Mouse (Mus musculus): ENCODE measurements around the gene Mug1. TPM values are rescaled to one million over a fixed set of nuclear protein-coding genes. Genes with fewer than 3 reads are reported as not detected.
"Not testable (repeated sequence)": the region's sequence is repeated elsewhere in the genome, so short reads cannot be mapped to it uniquely, and the experiment has no call there.

Mug1 gene
- polyA plus RNA-seq (2015; fragmentation: Nextera tagmentation; extraction: Ambion mirVana) = not detected in 2 replicates

- not testable (repeated sequence) for H3K27ac ChIP-seq; H3K36me3 ChIP-seq; H3K4me1 ChIP-seq; H3K9ac ChIP-seq; H3K4me3 ChIP-seq; H3K27me3 ChIP-seq; H3K9me3 ChIP-seq; ATAC-seq (ENCODE audit: low FRiP score, low read depth); H3K4me2 ChIP-seq (replicated peaks)
- 76% methylated on average over 4 of the region's 4 CpGs for WGBS
Measured at GRCm38 (mm10) chr6:121838271-121838670, at the start of gene Mug1. Gene Mug1 (plus strand): TSS chr6:121838541.

- no peak overlapping the region for H3K4me2 ChIP-seq (replicated peaks)
- H3K9me3 ChIP-seq = no peaks in the 10 kb centered on the region
- H3K4me3 ChIP-seq = no peak overlapping the region
- no peak overlapping the region for H3K27ac ChIP-seq
- 76% methylated on average over 4 of the region's 4 CpGs for WGBS
- no peaks in the 10 kb centered on the region for H3K27me3 ChIP-seq
- H3K36me3 ChIP-seq = no peaks in the 10 kb centered on the region
- H3K9ac ChIP-seq = no peak overlapping the region
- ATAC-seq (ENCODE audit: low FRiP score, low read depth) = no peak
- H3K4me1 ChIP-seq = no peaks in the 10 kb centered on the region
Measured at GRCm38 (mm10) chr6:121828034-121828433, 10.3 kb upstream of the Mug1 start.

- Histone ChIP-seq H3K27ac (no peak overlapping the region), H3K4me2 (replicated peaks) (no peak overlapping the region), H3K4me3 (no peak overlapping the region), H3K9ac (no peak overlapping the region), H3K9me3 (0 out of 2 replicates have a peak, but pooled peaks cover 3% of the 10 kb centered on the region), H3K27me3 (no peaks in the 10 kb centered on the region), H3K4me1 (no peaks in the 10 kb centered on the region), H3K36me3 (no peaks in the 10 kb centered on the region)
- 93% methylated on average over 1 of the region's 1 CpGs for WGBS
- no peak for ATAC-seq (ENCODE audit: low FRiP score, low read depth)
Measured at GRCm38 (mm10) chr6:121836361-121836760, 2.0 kb upstream of the Mug1 start.

GRCm38 (mm10) chr6:121848378-121848777 is 10.0 kb downstream of the Mug1 start:
- Histone ChIP-seq H3K4me3 (no peak overlapping the region), H3K27me3 (no peaks in the 10 kb centered on the region), H3K4me1 (no peaks in the 10 kb centered on the region), H3K9me3 (no peaks in the 10 kb centered on the region), H3K4me2 (replicated peaks) (no peak overlapping the region), H3K9ac (no peak overlapping the region), H3K27ac (no peak overlapping the region), H3K36me3 (no peaks in the 10 kb centered on the region)
- ATAC-seq (ENCODE audit: low FRiP score, low read depth) = no peak
- WGBS = 57% methylated on average over 1 of the region's 1 CpGs

Other genes starting within 250 kb of the Mug1 start
- gene A2m, start 203.2 kb upstream of the Mug1 start, polyA plus RNA-seq (2015; fragmentation: Nextera tagmentation; extraction: Ambion mirVana) = 5.1 and 5.7 TPM in 2 replicates
- not detected in 2 replicates for gene Gm7298, start 105.6 kb upstream of the Mug1 start, polyA plus RNA-seq (2015; fragmentation: Nextera tagmentation; extraction: Ambion mirVana)
- gene Mug2, start 168.2 kb downstream of the Mug1 start, polyA plus RNA-seq (2015; fragmentation: Nextera tagmentation; extraction: Ambion mirVana) = not detected in 2 replicates